Mouse (Mus musculus) kidney, adult 9 months (tissue): Measurements from ENCODE around the gene Tcfl5.

Experiments used
- DNase-seq: peaks from one replicate; pipeline ENCODE4 v3.0.0; 2022

The Tcfl5 gene

GRCm38 (mm10) chr2:180597490-180597889, 45.0 kb downstream of the Tcfl5 start, which contains the start of gene Col9a3:
Gene Col9a3, plus strand, starts transcription at chr2:180597790.
- DNase-seq, result no peak

GRCm38 (mm10) chr2:180589123-180589831, 53.2 kb downstream of the Tcfl5 start, which contains the start of gene Ogfr:
Gene Ogfr, plus strand, starts transcription at chr2:180589245.
- peak; percentile 82 for DNase-seq

GRCm38 (mm10) chr2:180588736-180589122, 53.8 kb downstream of the Tcfl5 start:
- DNase-seq, result no peak

GRCm38 (mm10) chr2:180583154-180583507, 59.4 kb downstream of the Tcfl5 start:
- DNase-seq, result peak; percentile 23

GRCm38 (mm10) chr2:180582481-180583153, 59.9 kb downstream of the Tcfl5 start:
- peak; percentile 98 for DNase-seq

- DNase-seq, result no peak
Measured at GRCm38 (mm10) chr2:180581002-180581401, 61.5 kb downstream of the Tcfl5 start, which contains the start of gene Mrgbp. Gene Mrgbp, plus strand, starts transcription at chr2:180581304.

GRCm38 (mm10) chr2:180578686-180579085, 63.8 kb downstream of the Tcfl5 start:
- DNase-seq, result peak; percentile 74

- DNase-seq, result peak; percentile 34
Measured at GRCm38 (mm10) chr2:180576482-180576881, 66.0 kb downstream of the Tcfl5 start.
